9 mouse cellular contexts compared by ENCODE assay signal in the genomic region with DNA sequence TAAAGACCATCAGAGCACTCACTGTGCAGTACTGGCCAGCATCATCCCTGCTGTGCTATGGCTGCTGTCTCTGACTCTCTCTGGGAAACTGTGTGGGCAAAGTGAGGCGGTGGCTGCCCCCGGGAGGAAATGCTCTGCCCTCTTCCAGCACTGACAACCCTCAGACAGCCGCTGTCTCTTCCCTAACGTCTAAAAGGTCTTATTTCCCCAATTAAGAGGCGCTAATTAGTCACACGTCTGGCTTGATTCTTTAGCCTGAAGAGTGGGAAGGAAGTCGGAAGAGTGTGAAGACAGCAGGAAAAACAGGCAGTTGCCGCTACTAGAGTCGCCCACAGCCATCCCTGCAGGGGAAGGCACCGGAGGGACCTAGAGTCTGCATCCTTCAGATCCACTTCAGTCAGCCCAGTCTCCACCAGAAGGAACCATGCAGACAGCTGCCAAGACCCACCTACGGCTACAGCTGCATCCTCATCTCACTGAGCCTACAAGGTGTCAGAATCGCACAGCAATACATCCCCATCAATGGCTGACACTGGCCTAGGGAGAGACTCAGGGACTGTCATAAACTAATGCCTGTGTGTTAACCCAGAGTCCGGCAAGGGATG. TPM values are rescaled to one million over a fixed set of nuclear protein-coding genes. Genes with fewer than 3 reads are reported as not detected.
DNase-seq lines count a peak whose midpoint lies in the region; ATAC-seq lines count a peak whose summit lies in the region.
"Had no signal": no experiment of that assay in that cellular context is flagged by ENCODE, and none has a peak within 500 bp of the region (broad histone marks: within the 10 kb centered on the region; RNA-seq: fewer than 3 reads in every experiment).

No protein-coding gene starts in this region.

- no peak for ATAC-seq in midbrain, embryonic 16.5 days
- ATAC-seq in forebrain, embryonic 14.5 days: no peak

- H3K36me3 ChIP-seq in midbrain, embryonic 10.5 days: no peaks in the 10 kb centered on the region
- no peaks in the 10 kb centered on the region for H3K36me3 ChIP-seq in midbrain, embryonic 16.5 days (ENCODE audit: control insufficient read depth, insufficient read depth, low read length)
- no peaks in the 10 kb centered on the region for H3K36me3 ChIP-seq in forebrain, embryonic 14.5 days (ENCODE audit: control insufficient read depth, insufficient read depth, low read length)
- no peaks in the 10 kb centered on the region for H3K36me3 ChIP-seq in limb, embryonic 10.5 days

- no peak overlapping the region for H3K4me2 ChIP-seq in midbrain, embryonic 16.5 days (ENCODE audit: low read length)
- no peak overlapping the region for H3K4me2 ChIP-seq in forebrain, embryonic 14.5 days (ENCODE audit: low read length)

- no peak for DNase-seq in midbrain, embryonic 10.5 days (ENCODE audit: low spot score)
- peak; percentile 45 for DNase-seq in forebrain, embryonic 14.5 days (ENCODE audit: low spot score)
- DNase-seq in limb, embryonic 10.5 days (ENCODE audit: low spot score): no peak
- peak; percentile 60 for DNase-seq in right cerebral cortex, postnatal 14 days
- no peak for DNase-seq in thymus, postnatal 36 days
- DNase-seq in lung, postnatal 36 days: no peak
- DNase-seq in heart, adult 18-20 months: no peak

- peaks cover 42% of the 10 kb centered on the region for H3K4me1 ChIP-seq in midbrain, embryonic 10.5 days
- peaks cover 3% of the 10 kb centered on the region; the same call in 1 of the 2 replicates for H3K4me1 ChIP-seq in midbrain, embryonic 16.5 days (ENCODE audit: control insufficient read depth, insufficient read depth, low read length)
- H3K4me1 ChIP-seq in forebrain, embryonic 14.5 days (ENCODE audit: control insufficient read depth, insufficient read depth, low read length): peaks cover 17% of the 10 kb centered on the region; the same call in 1 of the 2 replicates
- peaks cover 70% of the 10 kb centered on the region for H3K4me1 ChIP-seq in limb, embryonic 10.5 days

- H3K9me3 ChIP-seq in midbrain, embryonic 10.5 days (replicated peaks): no peaks in the 10 kb centered on the region
- H3K9me3 ChIP-seq in midbrain, embryonic 16.5 days (replicated peaks; ENCODE audit: control insufficient read depth, low read length, poor library complexity, severe bottlenecking): no peaks in the 10 kb centered on the region
- no peaks in the 10 kb centered on the region for H3K9me3 ChIP-seq in forebrain, embryonic 14.5 days (replicated peaks; ENCODE audit: control insufficient read depth, low read length)
- H3K9me3 ChIP-seq in limb, embryonic 10.5 days (replicated peaks): no peaks in the 10 kb centered on the region

- 51% methylated on average over 13 of the region's 13 CpGs for WGBS in midbrain, embryonic 10.5 days
- WGBS in midbrain, embryonic 16.5 days: 40% methylated on average over 13 of the region's 13 CpGs
- 29% methylated on average over 13 of the region's 13 CpGs for WGBS in forebrain, embryonic 14.5 days
- WGBS in limb, embryonic 10.5 days: 19% methylated on average over 13 of the region's 13 CpGs

- no peaks in the 10 kb centered on the region for H3K27me3 ChIP-seq in midbrain, embryonic 10.5 days (ENCODE audit: low read depth, poor library complexity, severe bottlenecking)
- H3K27me3 ChIP-seq in midbrain, embryonic 16.5 days (ENCODE audit: control insufficient read depth, insufficient read depth, low read depth, low read length): no peaks in the 10 kb centered on the region
- no peaks in the 10 kb centered on the region for H3K27me3 ChIP-seq in forebrain, embryonic 14.5 days (replicated peaks; ENCODE audit: control insufficient read depth, insufficient read depth, low read length)
- peaks cover 18% of the 10 kb centered on the region; the same call in 1 of the 2 replicates for H3K27me3 ChIP-seq in limb, embryonic 10.5 days (ENCODE audit: low read depth, poor library complexity, severe bottlenecking)

- H3K27ac ChIP-seq in midbrain, embryonic 10.5 days (replicated peaks): peak overlapping the region; percentile 3
- no peak overlapping the region for H3K27ac ChIP-seq in midbrain, embryonic 16.5 days (ENCODE audit: low read length)
- H3K27ac ChIP-seq in forebrain, embryonic 14.5 days (ENCODE audit: low read depth, low read length): no peak overlapping the region
- H3K27ac ChIP-seq in limb, embryonic 10.5 days: peak overlapping the region; percentile 84

- no peak overlapping the region for H3K4me3 ChIP-seq in midbrain, embryonic 10.5 days
- no peak overlapping the region for H3K4me3 ChIP-seq in midbrain, embryonic 16.5 days (ENCODE audit: low read depth, low read length)
- no peak overlapping the region for H3K4me3 ChIP-seq in forebrain, embryonic 14.5 days (ENCODE audit: low read depth, low read length)
- no peak overlapping the region for H3K4me3 ChIP-seq in limb, embryonic 10.5 days

- no peak overlapping the region for H3K9ac ChIP-seq in midbrain, embryonic 16.5 days (ENCODE audit: low read depth, low read length)
- H3K9ac ChIP-seq in forebrain, embryonic 14.5 days (ENCODE audit: low read length): peak overlapping the region; percentile 29

RNA-seq across cellular contexts. Expression of a gene that starts 38.6 kb away (rescaled TPM):
- polyA plus RNA-seq in midbrain, embryonic 10.5 days (2016; fragmentation: Nextera tagmentation; extraction: Ambion mirVana): 0.40 and 2.0 TPM in 2 replicates
- polyA plus RNA-seq in midbrain, embryonic 16.5 days (2015; fragmentation: Nextera tagmentation; extraction: Ambion mirVana): 0.60 and 2.3 TPM in 2 replicates
- 0.48 and 0.70 TPM in 2 replicates for polyA plus RNA-seq in forebrain, embryonic 14.5 days (2014; fragmentation: Nextera tagmentation; extraction: Ambion mirVana)
- polyA plus RNA-seq in limb, embryonic 10.5 days (2016; fragmentation: Nextera tagmentation; extraction: Ambion mirVana): 0.33 and 0.59 TPM in 2 replicates
- under 1 TPM; 0.23 to 0.55 TPM for total RNA-seq in heart, adult 18-20 months (2021)

RNA-seq across cellular contexts. Expression of a gene that starts 50.0 kb away (rescaled TPM):
- not detected in 2 replicates for polyA plus RNA-seq in midbrain, embryonic 10.5 days (2016; fragmentation: Nextera tagmentation; extraction: Ambion mirVana)
- not detected in 2 replicates for polyA plus RNA-seq in midbrain, embryonic 16.5 days (2015; fragmentation: Nextera tagmentation; extraction: Ambion mirVana)
- polyA plus RNA-seq in forebrain, embryonic 14.5 days (2014; fragmentation: Nextera tagmentation; extraction: Ambion mirVana): not detected in 2 replicates
- not detected in 2 replicates for polyA plus RNA-seq in limb, embryonic 10.5 days (2016; fragmentation: Nextera tagmentation; extraction: Ambion mirVana)
- total RNA-seq in heart, adult 18-20 months (2021): not detected
- total RNA-seq: left cerebral cortex, adult 8-10 months had no signal

Comparison
In these comparisons a context has a peak if more than half of its experiments do, and no peak if none do; other contexts are left out.
1. H3K27ac ChIP-seq: peak in midbrain, embryonic 10.5 days (single experiment) and limb, embryonic 10.5 days (single experiment); none in midbrain, embryonic 16.5 days (single experiment) and forebrain, embryonic 14.5 days (single experiment).
2. DNase-seq: peak in forebrain, embryonic 14.5 days (single experiment) and right cerebral cortex, postnatal 14 days (single experiment); none in midbrain, embryonic 10.5 days (single experiment), limb, embryonic 10.5 days (single experiment), thymus, postnatal 36 days (0 of 2), lung, postnatal 36 days (single experiment) and heart, adult 18-20 months (0 of 2).